Mouse (Mus musculus): Measurements from ENCODE around the gene Atp2a2.

DNA sequence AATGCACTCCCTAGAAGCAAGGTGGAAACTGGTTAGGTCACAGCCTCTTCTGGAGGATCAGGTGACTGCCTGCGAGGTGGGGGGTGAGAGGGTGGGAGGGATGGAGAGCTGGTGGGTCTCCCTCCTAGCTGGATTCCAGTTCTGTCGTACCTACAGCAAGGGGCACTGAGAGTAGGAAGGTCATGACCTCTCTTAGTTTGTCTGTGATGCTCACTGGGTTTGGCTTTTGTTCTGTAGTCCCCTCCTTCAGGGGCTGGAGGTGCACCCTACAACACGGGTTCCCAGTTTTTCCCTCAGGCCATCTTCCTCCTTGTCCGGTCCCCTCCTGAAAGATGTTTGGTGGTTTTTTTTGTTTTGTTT, 1.7 kb upstream of the Atp2a2 start:
- TF ChIP-seq CTCF (IDR thresholded peaks at IDR 0.05; ENCODE audit: control insufficient read depth, insufficient read depth, insufficient replicate concordance, low read depth, low read length) (no peak), POLR2A (IDR thresholded peaks at IDR 0.05; ENCODE audit: control insufficient read depth, low read depth, low read length) (no peak)
